Mouse (Mus musculus): Measurements from ENCODE around the gene Ache.

Ache gene

GRCm38 (mm10) chr5:137334317-137334716 is 47.0 kb downstream of the Ache start:
- no peak for DNase-seq (ENCODE audit: low spot score)

- DNase-seq (ENCODE audit: low spot score), result no peak
Measured at GRCm38 (mm10) chr5:137335066-137335465, 47.7 kb downstream of the Ache start.

DNA sequence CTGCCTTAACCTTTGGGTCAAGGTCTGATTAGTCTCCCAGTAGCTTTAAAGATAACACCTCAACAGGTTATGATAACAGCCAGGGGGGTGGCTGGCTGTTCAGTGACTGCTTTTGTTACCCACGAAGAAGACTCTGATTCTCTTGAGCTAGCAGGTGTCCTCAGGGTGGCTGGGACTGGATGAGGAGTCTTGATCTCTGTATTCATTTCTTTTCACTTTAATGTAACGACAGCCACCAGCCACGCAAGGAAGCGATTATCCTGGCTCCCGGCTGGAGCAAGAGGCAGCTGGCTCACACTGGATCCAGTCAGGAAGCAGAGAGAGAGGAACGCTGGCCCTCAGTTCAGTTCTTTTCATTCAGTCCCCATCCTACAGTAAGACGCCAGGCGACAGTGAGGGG is 49.9 kb downstream of the Ache start:
- no peak for DNase-seq (ENCODE audit: low spot score)

GRCm38 (mm10) chr5:137338256-137338655 is 50.9 kb downstream of the Ache start:
- peak; percentile 86 for DNase-seq (ENCODE audit: low spot score)

DNA sequence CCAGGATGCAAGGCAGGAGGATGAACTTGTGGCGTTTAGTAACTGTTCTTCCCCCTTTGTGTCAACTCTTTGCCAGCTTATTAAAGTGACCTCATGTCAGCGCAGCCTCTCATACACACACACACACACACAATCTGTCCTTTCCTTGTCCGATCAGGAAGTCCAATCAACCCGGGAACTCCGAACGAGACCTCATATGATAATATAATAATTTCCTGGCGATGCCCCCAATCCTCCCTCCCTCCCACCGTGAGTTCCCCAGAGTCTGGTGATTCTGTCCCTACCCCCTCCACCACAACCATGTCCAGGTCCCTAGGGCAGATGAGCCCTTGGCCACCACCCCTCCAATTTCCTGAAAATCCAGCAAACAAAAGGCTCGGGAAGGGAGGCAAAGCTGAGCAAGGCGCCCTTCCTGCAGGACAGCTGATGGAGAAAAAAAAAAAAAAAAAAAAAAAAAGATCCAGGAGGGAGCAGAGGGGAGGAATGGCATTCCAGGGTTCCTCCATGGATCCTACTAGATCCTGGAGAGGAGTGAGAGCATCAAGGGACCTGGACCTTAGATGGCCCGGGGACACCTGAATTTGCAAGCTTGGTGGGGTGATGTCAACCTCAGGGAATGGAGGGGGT is 51.5 kb downstream of the Ache start:
- DNase-seq (ENCODE audit: low spot score), result no peak

- DNase-seq (ENCODE audit: low spot score), result no peak
Measured at GRCm38 (mm10) chr5:137339290-137339979, 52.1 kb downstream of the Ache start.

GRCm38 (mm10) chr5:137340222-137340621 is 52.9 kb downstream of the Ache start:
- no peak for DNase-seq (ENCODE audit: low spot score)

DNA sequence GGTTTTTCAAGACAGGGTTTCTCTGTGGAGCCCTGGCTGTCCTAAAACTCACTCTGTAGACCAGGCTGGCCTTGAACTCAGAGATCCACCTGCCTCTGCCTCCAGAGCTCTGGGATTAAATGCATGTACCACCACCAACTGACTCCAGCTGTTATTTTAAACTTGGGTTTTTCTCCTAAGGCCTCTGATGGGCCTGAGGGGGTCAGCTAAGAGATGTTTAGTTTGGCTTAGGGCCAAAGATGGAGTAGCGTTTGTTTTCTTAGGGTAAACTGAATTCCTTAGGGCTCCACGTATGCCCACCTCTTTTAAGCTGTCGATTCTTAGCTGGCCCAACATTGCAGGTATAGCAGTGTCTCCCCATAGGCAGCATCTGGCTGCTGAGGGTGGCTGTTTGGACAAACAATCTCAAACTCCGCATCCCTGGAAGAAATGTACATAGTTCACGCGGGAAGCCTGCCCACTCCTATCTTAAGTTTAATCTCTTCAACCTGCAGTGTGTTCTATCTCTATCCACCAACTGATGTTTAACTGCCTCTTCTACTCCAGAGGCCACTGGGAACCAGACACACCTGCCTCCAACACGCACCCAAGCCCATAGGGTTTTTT is 55.2 kb downstream of the Ache start:
- DNase-seq (ENCODE audit: low spot score), result no peak

GRCm38 (mm10) chr5:137343412-137343811 is 56.1 kb downstream of the Ache start:
- DNase-seq (ENCODE audit: low spot score), result no peak

DNA sequence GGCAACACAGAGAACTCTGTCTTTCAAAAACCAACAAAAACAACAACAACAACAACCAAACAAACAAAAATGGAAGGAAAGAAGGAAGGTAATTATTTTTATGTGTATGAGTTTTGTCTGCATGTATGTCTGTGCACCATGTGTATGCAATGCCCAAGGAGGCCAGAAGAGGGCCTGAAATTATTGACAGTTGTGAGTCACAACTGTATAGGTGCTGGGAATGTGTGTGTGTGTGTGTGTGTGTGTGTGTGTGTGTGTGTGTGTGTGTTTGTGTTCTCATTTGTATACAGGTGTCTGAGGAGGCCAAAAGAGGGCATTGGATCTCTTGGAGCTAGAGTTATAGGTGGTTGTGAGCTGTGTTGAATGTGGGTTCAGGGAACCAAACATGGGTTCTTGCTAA is 56.5 kb downstream of the Ache start:
- no peak for DNase-seq (ENCODE audit: low spot score)

All from left cerebral cortex, adult 11 months (tissue).